Mouse (Mus musculus) spleen, adult 18-20 months (tissue): ENCODE data around the gene Gkn1.
A peak's percentile ranks its signal among the peaks of the same experiment; 100 is the strongest.

Experiments
- DNase-seq, 2 experiments: peaks; one replicate each; pipeline ENCODE4 v3.0.0; 2022; ENCODE audit warnings: mixed read lengths in 2 of 2

Gkn1 gene

GRCm38 (mm10) chr6:87350829-87351228 is at the start of gene Gkn1:
Gene Gkn1 (minus strand): TSS chr6:87350942.
- DNase-seq = no peak

DNA sequence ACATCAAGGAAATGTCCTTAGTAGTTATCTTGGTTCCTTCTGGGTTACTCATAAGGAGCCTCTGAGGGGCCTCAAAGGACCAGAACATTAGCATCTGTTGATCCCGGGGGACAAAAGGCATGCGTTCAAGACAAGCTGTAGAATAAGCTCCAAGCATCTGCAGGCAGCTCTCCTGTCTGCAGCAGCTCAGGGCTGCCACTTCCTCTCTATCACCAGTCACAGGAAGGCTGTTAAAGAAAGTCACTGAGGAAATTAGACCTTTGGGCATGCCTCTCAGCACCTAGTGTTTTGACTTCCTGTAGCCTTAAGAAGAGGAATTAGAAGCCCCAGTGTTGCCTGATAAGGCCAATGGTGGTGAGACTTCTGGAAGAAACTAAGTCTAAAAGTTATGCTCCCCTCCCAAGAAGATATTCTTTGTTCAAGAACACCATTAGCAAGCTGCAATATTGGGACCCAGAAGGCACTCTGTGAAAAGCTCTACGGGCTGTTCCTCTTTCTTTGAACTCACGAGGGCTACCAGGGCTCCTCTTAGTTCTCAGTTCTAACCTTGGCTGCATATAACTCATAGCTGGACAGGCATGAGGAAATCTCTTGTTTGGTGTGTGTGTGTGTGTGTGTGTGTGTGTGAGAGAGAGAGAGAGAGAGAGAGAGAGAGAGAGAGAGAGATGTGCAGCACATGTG is 49.3 kb upstream of the Gkn1 start:
- DNase-seq = peak; percentile 12 to 23

GRCm38 (mm10) chr6:87399137-87399536 is 48.4 kb upstream of the Gkn1 start:
- peak; percentile 63 to 86 for DNase-seq

DNA sequence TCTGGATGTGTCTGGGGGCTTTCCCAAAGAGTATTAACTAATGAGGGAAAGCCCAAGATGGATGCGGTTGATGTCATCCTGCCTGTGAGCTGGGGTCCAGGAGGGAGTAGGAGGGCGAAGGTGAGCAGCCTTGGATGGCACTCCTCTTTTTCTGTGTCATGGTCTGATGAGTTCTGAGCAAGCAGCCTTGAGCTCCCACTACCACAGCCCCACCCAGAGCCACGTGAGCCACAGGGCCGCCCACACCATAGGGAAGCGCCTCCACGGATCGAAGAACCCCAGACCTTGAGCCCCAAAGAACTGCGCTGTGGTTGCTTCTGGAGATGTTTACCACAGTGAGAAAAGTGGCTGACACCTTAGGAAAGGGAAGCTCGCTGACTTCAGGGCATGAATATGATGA is 44.0 kb upstream of the Gkn1 start:
- peak; percentile 22 to 31 for DNase-seq

- peak in 1 of 2 experiments; percentile 5 for DNase-seq
Measured at GRCm38 (mm10) chr6:87393466-87394205, 42.9 kb upstream of the Gkn1 start.

DNA sequence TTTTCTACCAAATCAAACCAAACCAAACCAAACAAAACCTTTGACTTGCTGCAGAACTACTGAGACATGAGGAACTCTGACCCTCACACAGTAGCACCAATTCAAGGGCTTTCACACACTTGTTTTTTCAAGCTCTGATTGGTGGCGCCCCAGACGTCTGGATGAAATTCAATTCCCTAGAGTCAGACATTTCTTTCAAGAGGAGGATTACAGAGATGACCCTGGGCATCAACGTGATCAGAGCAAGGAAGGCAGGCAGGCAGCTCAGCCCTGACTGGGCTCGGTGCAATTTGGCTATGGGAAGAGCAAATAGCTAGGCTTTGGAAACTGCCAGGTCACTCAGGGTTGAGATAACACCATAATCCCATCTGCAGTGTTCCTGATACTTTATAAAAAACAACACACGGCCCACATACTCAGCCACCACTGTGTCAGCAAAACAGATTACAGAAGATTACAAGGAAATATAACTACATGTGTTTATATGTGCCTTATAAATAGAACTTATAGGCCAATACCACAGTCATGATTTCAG is 38.8 kb upstream of the Gkn1 start:
- DNase-seq = no peak

DNA sequence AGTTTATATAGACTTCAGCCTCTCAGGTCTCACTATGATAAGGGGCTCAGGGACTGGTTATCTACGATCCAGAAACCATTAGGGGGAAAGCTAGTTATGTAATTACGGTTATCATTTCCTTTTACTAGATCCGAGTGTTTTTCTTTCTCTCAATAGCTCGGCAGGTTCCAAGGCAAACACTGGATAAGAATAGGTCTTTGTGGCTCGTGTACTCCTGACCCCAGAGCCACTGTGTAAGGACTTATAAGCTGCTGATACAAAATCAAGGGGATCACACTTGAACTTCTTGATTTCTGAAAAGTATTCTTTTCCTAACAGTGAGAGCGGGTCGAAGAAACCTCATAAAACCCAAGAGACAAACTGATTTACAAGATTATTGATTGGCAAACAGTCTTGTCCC is 38.1 kb upstream of the Gkn1 start, which contains the start of gene Gkn3:
TSS of gene Gkn3 (minus strand) at position 59 of the 400 bp plus-strand sequence.
- DNase-seq = no peak

DNA sequence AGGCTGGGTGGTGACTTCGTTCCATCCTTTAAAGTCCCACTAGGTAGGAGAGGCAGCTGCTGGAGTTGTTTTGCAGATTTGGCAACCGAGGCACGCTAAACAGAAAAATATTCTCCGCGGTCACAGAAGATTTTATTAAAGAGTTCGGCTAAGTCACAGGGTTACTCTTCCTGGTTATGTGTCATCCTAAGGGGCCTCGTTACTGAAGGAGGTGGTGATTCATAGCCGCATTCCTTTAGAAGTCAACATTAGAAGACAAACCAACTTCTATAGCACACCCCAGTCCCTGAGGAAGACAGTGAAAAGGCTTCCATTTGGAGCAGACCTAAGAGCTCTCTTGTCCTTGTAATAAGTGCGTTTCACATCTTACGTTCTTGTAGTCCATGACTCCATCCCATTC is 35.9 kb upstream of the Gkn1 start:
- no peak for DNase-seq

- DNase-seq = peak in 1 of 2 experiments; percentile 53
Measured at GRCm38 (mm10) chr6:87386203-87386602, 35.5 kb upstream of the Gkn1 start.

DNA sequence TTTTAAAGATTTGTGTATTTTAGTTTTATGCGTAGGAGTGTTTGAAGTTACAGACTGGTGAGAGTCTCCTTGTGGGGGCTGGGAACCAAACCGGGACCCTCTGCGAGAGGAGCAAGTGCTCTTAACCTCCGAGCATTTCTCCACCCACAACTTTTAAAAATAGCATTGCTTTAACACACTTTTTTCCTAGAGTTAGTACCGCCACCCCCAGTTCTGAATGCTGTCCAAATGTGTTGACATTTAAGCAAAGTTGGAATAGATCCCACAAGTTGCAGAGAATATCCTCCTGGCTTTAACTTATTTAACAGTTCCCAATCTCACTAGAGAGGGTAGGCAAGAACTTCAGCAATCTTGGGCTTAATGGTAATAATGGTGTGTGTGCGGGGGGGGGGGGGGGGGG is 34.0 kb upstream of the Gkn1 start:
- no peak for DNase-seq

DNA sequence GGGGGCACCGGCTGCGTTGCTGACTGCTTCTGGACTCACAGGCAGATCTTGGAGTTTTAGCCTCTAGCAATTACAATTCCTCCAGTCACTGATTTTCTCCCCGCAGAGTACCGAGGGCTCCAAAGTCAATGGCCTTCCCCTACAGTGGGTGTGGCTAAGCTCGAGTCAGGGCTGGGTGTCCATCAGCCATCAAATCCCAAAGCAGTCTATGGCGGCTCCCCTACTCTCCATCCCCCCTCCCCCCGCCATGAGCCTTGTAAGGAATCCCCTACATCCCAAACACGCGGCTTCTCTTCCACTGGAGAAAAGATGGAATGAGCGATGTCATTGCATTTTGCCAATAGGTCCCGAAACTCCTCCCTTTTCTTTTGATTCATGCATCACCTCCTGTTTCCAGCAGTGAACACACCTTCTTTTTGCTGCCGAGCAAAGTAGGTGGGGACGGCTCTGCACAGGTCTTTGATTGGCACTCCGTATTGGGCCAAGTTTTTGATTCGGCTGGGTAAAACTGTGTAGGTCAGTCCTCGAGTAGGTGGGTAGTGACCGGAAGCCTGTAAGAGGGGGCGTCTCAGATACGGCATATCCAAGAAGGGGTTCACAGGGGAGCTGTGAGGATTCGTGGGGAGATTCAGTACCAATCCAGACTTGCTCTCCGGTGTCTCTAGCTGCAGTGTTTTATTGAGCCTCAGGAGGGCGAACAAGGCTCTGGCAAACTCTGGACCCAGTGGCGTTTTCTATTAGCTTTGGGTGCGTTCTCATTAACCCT is 33.4 kb upstream of the Gkn1 start:
- no peak for DNase-seq

GRCm38 (mm10) chr6:87373057-87373456 is 22.3 kb upstream of the Gkn1 start, which contains the start of gene Gkn2:
Gene Gkn2 (plus strand): TSS chr6:87373357.
- no peak for DNase-seq

DNA sequence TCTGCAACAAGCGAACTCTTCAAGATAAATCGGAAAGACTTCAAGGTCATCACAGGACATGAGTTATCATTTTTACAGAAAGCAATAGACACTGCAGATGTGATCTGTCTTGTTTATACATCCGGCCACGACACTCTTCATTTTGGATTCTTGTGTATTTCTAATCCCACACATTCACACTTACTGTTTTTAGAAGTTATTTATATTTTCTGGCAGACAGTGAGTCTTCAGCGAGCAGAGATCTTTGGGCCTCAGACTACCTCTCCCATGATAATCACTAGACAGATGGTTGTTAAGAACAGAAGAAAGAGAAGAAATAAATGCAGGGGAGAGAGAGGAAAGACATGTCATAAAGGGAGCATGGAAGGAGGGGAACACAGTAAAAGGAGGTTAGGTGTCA is 18.5 kb upstream of the Gkn1 start:
- no peak for DNase-seq

GRCm38 (mm10) chr6:87354441-87354840 is 3.7 kb upstream of the Gkn1 start:
- no peak for DNase-seq

DNA sequence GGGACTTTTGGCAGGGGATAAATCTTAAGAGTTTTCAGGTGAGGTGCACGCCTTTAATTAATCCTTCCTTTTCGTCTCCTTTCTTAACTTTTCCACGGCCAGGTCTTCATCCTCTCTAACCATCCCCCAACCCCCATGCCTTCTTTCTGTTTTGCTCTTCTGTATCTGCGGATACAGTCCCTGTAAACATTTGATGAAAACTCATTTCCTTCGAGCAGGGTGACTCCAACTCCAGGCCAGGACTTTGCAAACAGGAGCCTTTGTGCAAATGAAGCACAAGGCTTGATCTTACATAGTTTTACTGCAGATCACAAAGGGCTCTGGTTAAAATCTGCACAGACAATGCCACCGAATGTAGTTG is 14.8 kb downstream of the Gkn1 start:
- DNase-seq = no peak

DNA sequence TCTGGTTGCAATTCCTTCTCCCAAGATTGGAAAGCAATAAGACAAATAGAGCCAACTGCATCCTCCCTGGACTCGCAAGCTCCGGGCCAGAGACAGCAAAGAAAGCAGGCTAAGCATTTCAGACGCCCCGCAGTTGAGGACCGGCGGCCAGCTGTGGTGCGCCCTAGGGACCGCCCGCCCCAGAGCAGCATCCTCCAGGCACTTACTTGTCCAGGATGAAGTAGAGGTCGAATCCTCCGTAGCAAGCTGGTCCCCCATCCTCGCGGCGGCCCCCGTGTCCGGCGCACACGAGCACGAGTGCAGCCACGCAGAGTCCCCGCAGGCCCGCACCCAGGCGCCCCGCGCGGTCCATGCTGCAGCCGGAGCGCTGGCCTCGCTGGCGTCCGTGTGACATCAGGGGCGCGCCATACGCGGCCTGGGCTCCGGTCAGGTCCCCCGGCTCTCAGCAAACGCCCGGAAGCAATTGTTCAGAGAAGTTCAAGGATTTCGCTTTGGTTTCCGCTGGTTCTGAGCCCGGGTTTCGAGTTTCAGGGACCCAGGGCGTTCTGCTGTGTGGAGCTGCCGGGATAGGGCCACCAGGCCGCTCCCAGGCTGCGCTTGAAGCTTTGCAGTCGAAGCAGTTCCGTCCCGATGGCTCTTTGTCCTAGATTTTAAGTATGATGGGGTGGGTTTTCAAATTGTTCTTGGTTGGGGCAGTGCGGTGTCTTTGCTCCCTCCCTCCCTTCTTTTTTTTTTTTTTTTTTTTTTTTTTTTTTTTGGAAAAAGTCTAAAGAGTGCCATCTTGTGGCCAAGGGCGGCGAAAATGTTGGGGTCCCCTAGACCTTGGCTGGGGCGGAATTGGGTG is 15.4 kb downstream of the Gkn1 start, which contains the start of gene Antxr1:
TSS of gene Antxr1 (minus strand) at position 731 of the 844 bp plus-strand sequence.
- peak in 1 of 2 experiments; percentile 33 for DNase-seq

GRCm38 (mm10) chr6:87334361-87335090 is 16.2 kb downstream of the Gkn1 start:
- no peak for DNase-seq

- no peak for DNase-seq
Measured at GRCm38 (mm10) chr6:87332380-87332779, 18.4 kb downstream of the Gkn1 start.

- no peak for DNase-seq
Measured at GRCm38 (mm10) chr6:87328265-87329173, 22.2 kb downstream of the Gkn1 start.

DNA sequence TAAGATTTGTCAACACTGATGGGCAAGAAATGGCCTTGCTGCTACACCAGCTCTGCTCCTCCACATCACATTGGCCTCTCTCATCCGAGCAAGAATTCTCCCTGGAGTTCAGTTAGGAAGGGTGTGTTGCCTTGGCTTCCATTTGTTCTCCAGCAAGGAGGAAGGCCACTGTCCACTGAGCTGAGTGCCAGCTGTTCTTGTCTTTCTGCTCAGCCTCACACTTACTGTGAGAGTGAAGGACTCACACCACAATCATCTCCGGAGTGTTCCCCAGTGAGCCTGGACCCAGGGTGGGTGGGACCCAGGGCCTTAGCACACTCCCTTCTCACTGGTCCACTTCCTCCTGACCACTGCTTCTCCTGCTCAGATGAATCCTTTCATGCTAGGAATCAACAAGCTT is 23.8 kb downstream of the Gkn1 start:
- DNase-seq = no peak
